Mouse (Mus musculus) v-Abl transformed pro-B cells (cell line): ENCODE data around the gene Map2k6.

Experiments
- in situ Hi-C, 2 experiments: fragments of 400-800 bp; cut with MboI; formaldehyde crosslinking; loops; one replicate each; pipeline ENCODE4 v1.15.1; 2025; ENCODE audit not compliant: unreplicated experiment in 2 of 2

Map2k6 gene

GRCm38 (mm10) chr11:110449183-110449582, 50.3 kb downstream of the Map2k6 start:
- in situ Hi-C loops = no loop called here

GRCm38 (mm10) chr11:110450091-110450757, 51.3 kb downstream of the Map2k6 start:
- in situ Hi-C loops = no loop called here

- in situ Hi-C loops = no loop called here
Observed at GRCm38 (mm10) chr11:110450758-110451121, 51.8 kb downstream of the Map2k6 start.

GRCm38 (mm10) chr11:110451590-110451989, 52.7 kb downstream of the Map2k6 start:
- in situ Hi-C loops = no loop called here

GRCm38 (mm10) chr11:110453445-110454154, 54.7 kb downstream of the Map2k6 start:
- in situ Hi-C loops = no loop called here

GRCm38 (mm10) chr11:110457441-110457912, 58.6 kb downstream of the Map2k6 start:
- in situ Hi-C loops = no loop called here

- in situ Hi-C loops = no loop called here
Observed at GRCm38 (mm10) chr11:110460480-110460879, 61.6 kb downstream of the Map2k6 start.

- in situ Hi-C loops = no loop called here
Observed at GRCm38 (mm10) chr11:110461560-110462331, 62.8 kb downstream of the Map2k6 start.

- in situ Hi-C loops = no loop called here
Observed at GRCm38 (mm10) chr11:110462975-110463578, 64.2 kb downstream of the Map2k6 start.

- in situ Hi-C loops = no loop called here
Observed at GRCm38 (mm10) chr11:110463801-110464200, 64.9 kb downstream of the Map2k6 start.

GRCm38 (mm10) chr11:110469054-110469453, 70.1 kb downstream of the Map2k6 start:
- in situ Hi-C loops = no loop called here

GRCm38 (mm10) chr11:110470561-110471273, 71.8 kb downstream of the Map2k6 start:
- in situ Hi-C loops = no loop called here

- in situ Hi-C loops = no loop called here
Observed at GRCm38 (mm10) chr11:110471362-110471761, 72.4 kb downstream of the Map2k6 start.

GRCm38 (mm10) chr11:110472078-110472477, 73.2 kb downstream of the Map2k6 start:
- in situ Hi-C loops = no loop called here

- in situ Hi-C loops = no loop called here
Observed at GRCm38 (mm10) chr11:110473495-110473894, 74.6 kb downstream of the Map2k6 start.

- in situ Hi-C loops = no loop called here
Observed at GRCm38 (mm10) chr11:110476361-110477151, 77.6 kb downstream of the Map2k6 start.

- in situ Hi-C loops = no loop called here
Observed at GRCm38 (mm10) chr11:110477961-110478869, 79.3 kb downstream of the Map2k6 start.

GRCm38 (mm10) chr11:110478978-110479384, 80.1 kb downstream of the Map2k6 start:
- in situ Hi-C loops = no loop called here
